Mouse (Mus musculus) limb, embryonic 11.5 days (tissue): ENCODE measurements at regions not wholly inside any gene's neighbourhood (a gene's known extent, or its start where the extent isn't known, plus 50 kb on each side); places are given as distances from the start of the nearest gene placed in this dataset.

Experiments
- ATAC-seq: fragments of 200-750 bp; cut with Nextera tagmentation; 2 replicates; pipeline ENCODE4 v1.8.0; 2017; ENCODE audit warnings: low read depth; ENCODE audit not compliant: insufficient number of reproducible peaks, low FRiP score, low TSS enrichment
- DNase-seq: peaks from one replicate; pipeline ENCODE4 v3.0.0-alpha.2; 2015; ENCODE audit warnings: low spot score
- H3K27ac ChIP-seq: fragments of 300-500 bp; sonication (generic); replicated peaks from 2 replicates; pipeline ENCODE4 v1.5.1; 2014; ENCODE audit warnings: low read depth, mild to moderate bottlenecking, low read length
- H3K27me3 ChIP-seq: fragments of 300-500 bp; sonication (generic); 2 replicates; pipeline ENCODE4 v1.6.1; 2014; ENCODE audit warnings: mild to moderate bottlenecking, low read length, mixed read lengths; ENCODE audit not compliant: control insufficient read depth, insufficient read depth
- H3K36me3 ChIP-seq: fragments of 300-500 bp; sonication (generic); 2 replicates; pipeline ENCODE4 v1.6.1; 2014; ENCODE audit warnings: mild to moderate bottlenecking, low read length, moderate library complexity, mixed read lengths; ENCODE audit not compliant: control insufficient read depth, insufficient read depth
- H3K4me1 ChIP-seq: fragments of 300-500 bp; sonication (generic); 2 replicates; pipeline ENCODE4 v1.6.1; 2014; ENCODE audit warnings: low read length, mixed read lengths; ENCODE audit not compliant: control insufficient read depth, insufficient read depth
- H3K4me2 ChIP-seq: fragments of 300-500 bp; sonication (generic); 2 replicates; pipeline ENCODE4 v1.6.1; 2014; ENCODE audit warnings: low read depth, mild to moderate bottlenecking, moderate library complexity; ENCODE audit not compliant: severe bottlenecking
- H3K4me3 ChIP-seq: fragments of 300-500 bp; sonication (generic); 2 replicates; pipeline ENCODE4 v1.5.1; 2014; ENCODE audit warnings: low read depth, low read length
- H3K9ac ChIP-seq: fragments of 300-500 bp; sonication (generic); 2 replicates; pipeline ENCODE4 v1.6.1; 2014; ENCODE audit warnings: mild to moderate bottlenecking, low read length
- H3K9me3 ChIP-seq: fragments of 300-500 bp; sonication (generic); 2 replicates; pipeline ENCODE4 v1.6.1; 2016; ENCODE audit warnings: low read length; ENCODE audit not compliant: control insufficient read depth
- WGBS: fragments of 180-500 bp; shearing (Covaris S2); extraction: QIAGEN DNeasy Blood & Tissue Kit; methylation state at CpG from one replicate; pipeline ENCODE4 v1.1.7; 2014; 5-methylcytosine and 5-hydroxymethylcytosine counted together

- H3K4me1 ChIP-seq: no peaks in the 10 kb centered on the region
- no peak overlapping the region for H3K27ac ChIP-seq
- no peaks in the 10 kb centered on the region for H3K27me3 ChIP-seq
- DNase-seq: peak; percentile 75
- H3K4me2 ChIP-seq: no peak overlapping the region
- ATAC-seq: no peak
- H3K9me3 ChIP-seq: no peaks in the 10 kb centered on the region
- H3K9ac ChIP-seq: no peak overlapping the region
- no peaks in the 10 kb centered on the region for H3K36me3 ChIP-seq
- H3K4me3 ChIP-seq: no peak overlapping the region
- 41% methylated on average over 6 of the region's 6 CpGs for WGBS
Observed at GRCm38 (mm10) chr10:119326912-119327311, 87.1 kb upstream of the Cand1 start.

GRCm38 (mm10) chr10:119319953-119320352 is 80.1 kb upstream of the Cand1 start:
- Histone ChIP-seq H3K9ac (no peak overlapping the region), H3K9me3 (no peaks in the 10 kb centered on the region), H3K4me1 (no peaks in the 10 kb centered on the region), H3K4me2 (no peak overlapping the region), H3K27me3 (no peaks in the 10 kb centered on the region), H3K4me3 (no peak overlapping the region), H3K27ac (no peak overlapping the region), H3K36me3 (no peaks in the 10 kb centered on the region)
- no peak for DNase-seq
- no peak for ATAC-seq
- 96% methylated on average over 8 of the region's 8 CpGs for WGBS

GRCm38 (mm10) chr10:119318416-119318815 is 78.6 kb upstream of the Cand1 start:
- Histone ChIP-seq H3K9ac (no peak overlapping the region), H3K36me3 (no peaks in the 10 kb centered on the region), H3K4me3 (no peak overlapping the region), H3K4me1 (no peaks in the 10 kb centered on the region), H3K27me3 (no peaks in the 10 kb centered on the region), H3K27ac (no peak overlapping the region), H3K4me2 (no peak overlapping the region), H3K9me3 (no peaks in the 10 kb centered on the region)
- ATAC-seq (no peak), DNase-seq (no peak)
- WGBS: 91% methylated on average over 8 of the region's 8 CpGs

GRCm38 (mm10) chr10:119311578-119311977 is 71.7 kb upstream of the Cand1 start:
- Histone ChIP-seq H3K4me1 (no peaks in the 10 kb centered on the region), H3K9me3 (no peaks in the 10 kb centered on the region), H3K27ac (no peak overlapping the region), H3K27me3 (no peaks in the 10 kb centered on the region), H3K9ac (no peak overlapping the region), H3K36me3 (no peaks in the 10 kb centered on the region), H3K4me2 (no peak overlapping the region), H3K4me3 (no peak overlapping the region)
- DNase-seq: no peak
- ATAC-seq: no peak
- WGBS: 49% methylated on average over 1 of the region's 1 CpGs

GRCm38 (mm10) chr10:119295740-119296139 is 55.9 kb upstream of the Cand1 start:
- Histone ChIP-seq H3K4me2 (no peak overlapping the region), H3K9me3 (no peaks in the 10 kb centered on the region), H3K9ac (no peak overlapping the region), H3K27me3 (no peaks in the 10 kb centered on the region), H3K4me1 (no peaks in the 10 kb centered on the region), H3K36me3 (no peaks in the 10 kb centered on the region), H3K27ac (no peak overlapping the region), H3K4me3 (no peak overlapping the region)
- ATAC-seq (no peak), DNase-seq (no peak)
- WGBS: 93% methylated on average over 11 of the region's 11 CpGs

GRCm38 (mm10) chr10:119294454-119295149 is 54.7 kb upstream of the Cand1 start:
- ATAC-seq (no peak), DNase-seq (peak; percentile 62)
- no peaks in the 10 kb centered on the region for H3K4me1 ChIP-seq
- no peaks in the 10 kb centered on the region for H3K9me3 ChIP-seq
- no peaks in the 10 kb centered on the region for H3K27me3 ChIP-seq
- no peaks in the 10 kb centered on the region for H3K36me3 ChIP-seq
- H3K9ac ChIP-seq: no peak overlapping the region
- no peak overlapping the region for H3K4me3 ChIP-seq
- no peak overlapping the region for H3K27ac ChIP-seq
- 56% methylated on average over 14 of the region's 14 CpGs for WGBS
- H3K4me2 ChIP-seq: no peak overlapping the region

- Histone ChIP-seq H3K4me1 (no peaks in the 10 kb centered on the region), H3K9ac (no peak overlapping the region), H3K9me3 (no peaks in the 10 kb centered on the region), H3K27ac (no peak overlapping the region), H3K36me3 (no peaks in the 10 kb centered on the region), H3K4me3 (no peak overlapping the region), H3K4me2 (no peak overlapping the region), H3K27me3 (no peaks in the 10 kb centered on the region)
- ATAC-seq (no peak), DNase-seq (no peak)
- 91% methylated on average over 8 of the region's 8 CpGs for WGBS
Observed at GRCm38 (mm10) chr10:119293372-119293771, 53.5 kb upstream of the Cand1 start.
